Mouse (Mus musculus): ENCODE measurements around the gene Nhsl1. TPM values are rescaled to one million over a fixed set of nuclear protein-coding genes. Genes with fewer than 3 reads are reported as not detected.

Gene Nhsl1
- polyA plus RNA-seq, 1 experiment from 2014 or later = not detected

DNA sequence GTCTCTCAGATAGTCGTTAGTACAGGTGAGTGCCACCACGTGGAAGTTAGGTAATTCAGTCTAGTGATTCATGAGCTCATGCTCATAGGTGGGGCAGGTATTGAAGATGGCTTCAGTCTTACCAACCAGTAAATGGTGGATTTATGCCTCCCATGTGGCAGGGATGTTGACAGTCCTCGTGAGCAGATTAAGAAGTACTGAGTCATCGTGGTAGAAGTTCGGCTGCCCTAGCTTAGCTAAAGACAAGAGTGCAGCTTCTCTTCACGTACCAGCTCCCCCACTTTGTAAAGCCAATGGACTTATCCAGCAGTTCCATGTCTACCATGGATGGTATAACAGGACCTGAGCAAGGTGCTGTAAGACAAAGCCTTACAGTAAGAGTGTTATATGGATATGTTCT, 46.6 kb downstream of the Nhsl1 start:
- WGBS (ENCODE audit: missing documents) = 54% methylated on average over 6 of the region's 6 CpGs
- Histone ChIP-seq H3K27ac (no peak overlapping the region), H3K4me3 (ENCODE audit: inconsistent target) (no peak overlapping the region), H3K36me3 (ENCODE audit: inconsistent target) (no peaks in the 10 kb centered on the region), H3K79me2 (ENCODE audit: inconsistent target) (no peaks in the 10 kb centered on the region)

DNA sequence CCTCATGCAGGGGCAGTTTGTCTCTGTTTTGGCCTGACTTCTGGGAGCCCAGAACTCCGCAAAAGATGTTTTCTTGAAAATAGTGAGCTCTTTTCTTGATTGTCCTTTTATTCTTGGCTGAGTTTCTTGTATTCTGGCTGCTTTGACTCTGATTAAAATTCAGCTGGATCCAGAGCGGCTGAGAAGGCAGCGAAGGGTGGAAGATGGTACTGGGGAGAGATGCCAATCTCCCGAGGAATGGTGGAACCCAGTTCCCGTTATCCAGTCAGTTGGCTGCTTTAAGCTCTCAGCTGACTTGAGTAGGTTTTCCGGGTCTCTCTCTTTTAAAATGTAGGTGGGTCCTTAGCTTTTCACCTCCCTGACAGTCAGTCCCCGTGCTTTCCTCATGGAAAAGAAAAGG, 47.9 kb downstream of the Nhsl1 start:
- no peaks in the 10 kb centered on the region for H3K79me2 ChIP-seq (ENCODE audit: inconsistent target)
- 96% methylated on average over 7 of the region's 7 CpGs for WGBS (ENCODE audit: missing documents)
- no peak overlapping the region for H3K27ac ChIP-seq
- H3K36me3 ChIP-seq (ENCODE audit: inconsistent target) = no peaks in the 10 kb centered on the region
- no peak overlapping the region for H3K4me3 ChIP-seq (ENCODE audit: inconsistent target)

DNA sequence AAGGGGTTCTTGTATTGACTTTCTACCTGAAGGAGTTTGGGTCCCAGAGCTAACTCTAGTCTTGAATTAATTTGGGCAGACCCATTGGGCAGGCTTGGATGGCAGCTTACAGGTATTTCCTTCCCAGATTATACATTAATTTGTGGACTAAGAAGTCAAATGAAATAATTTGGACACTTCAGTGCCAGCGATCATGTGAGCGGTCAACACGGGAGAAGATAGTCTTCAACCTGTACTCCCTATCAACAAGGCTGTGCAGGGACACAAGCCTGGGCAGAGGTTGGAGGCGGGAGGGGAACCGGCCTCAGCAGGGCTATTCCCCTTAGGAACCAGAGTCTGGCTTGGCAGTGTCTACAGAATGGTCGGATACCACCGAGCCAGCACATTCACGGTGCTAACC, 49.3 kb downstream of the Nhsl1 start:
- Histone ChIP-seq H3K4me3 (ENCODE audit: inconsistent target) (no peak overlapping the region), H3K36me3 (ENCODE audit: inconsistent target) (no peaks in the 10 kb centered on the region), H3K79me2 (ENCODE audit: inconsistent target) (no peaks in the 10 kb centered on the region), H3K27ac (no peak overlapping the region)
- WGBS (ENCODE audit: missing documents) = 98% methylated on average over 8 of the region's 8 CpGs

DNA sequence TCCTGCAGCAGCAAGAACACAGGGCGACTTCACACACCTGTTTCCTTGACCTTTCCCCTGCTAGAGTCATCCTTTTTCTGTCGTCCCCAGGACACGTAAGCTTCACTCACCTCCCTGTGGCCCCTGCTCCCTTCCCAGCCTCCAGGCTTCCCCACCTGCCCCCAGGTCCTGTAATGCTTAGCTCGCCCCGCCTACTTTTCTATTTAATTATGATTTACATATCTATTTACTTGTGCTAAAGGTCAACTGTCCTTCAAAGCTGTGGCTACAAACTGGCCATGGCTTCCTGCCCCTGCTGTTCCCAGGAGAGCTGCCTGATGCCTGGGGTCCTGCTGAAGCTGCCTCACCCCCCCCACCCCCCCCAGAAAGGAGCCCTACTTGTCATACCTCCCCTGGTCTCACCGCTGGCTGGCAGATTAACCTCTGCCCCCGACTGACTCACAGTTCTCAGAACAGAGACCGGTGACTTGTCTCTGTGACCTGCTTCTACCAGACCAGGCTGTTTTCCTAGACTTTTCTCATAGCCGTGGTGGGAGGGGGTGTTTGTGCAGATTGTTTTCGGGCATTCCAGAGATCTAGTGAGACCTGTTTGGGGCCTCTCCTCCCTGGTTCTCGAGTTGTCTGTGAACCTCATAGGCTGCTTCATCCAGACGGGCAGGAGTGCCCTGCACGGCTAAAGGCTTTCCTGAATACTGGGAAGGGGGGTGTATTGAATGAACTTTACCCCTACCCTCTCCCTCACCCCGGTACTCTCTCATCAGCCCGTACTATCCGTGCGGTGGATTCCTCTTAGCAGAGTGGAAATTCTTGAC, 51.9 kb downstream of the Nhsl1 start:
- no peaks in the 10 kb centered on the region for H3K36me3 ChIP-seq (ENCODE audit: inconsistent target)
- WGBS (ENCODE audit: missing documents) = 87% methylated on average over 15 of the region's 17 CpGs
- no peak overlapping the region for H3K4me3 ChIP-seq (ENCODE audit: inconsistent target)
- H3K27ac ChIP-seq = no peak overlapping the region
- no peaks in the 10 kb centered on the region for H3K79me2 ChIP-seq (ENCODE audit: inconsistent target)

DNA sequence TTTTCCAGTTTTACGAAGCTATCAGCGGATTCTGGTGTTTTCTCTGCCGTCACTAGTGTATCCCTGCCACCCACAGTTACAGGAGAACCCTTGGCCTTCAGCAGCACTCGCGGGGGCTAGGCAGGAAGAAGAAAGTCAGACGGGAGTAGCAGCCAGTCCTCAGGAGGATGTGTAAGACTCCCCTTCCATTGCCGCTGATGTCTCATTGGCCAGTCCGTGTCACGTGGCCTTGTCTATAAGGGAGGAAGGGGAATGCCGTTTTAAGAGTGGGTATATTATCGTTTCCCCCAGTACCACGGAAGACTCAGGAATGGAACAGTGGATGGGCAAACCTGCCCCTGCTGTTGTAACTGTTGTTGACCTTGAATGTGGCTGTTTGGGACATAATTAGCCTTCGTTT, 53.1 kb downstream of the Nhsl1 start:
- WGBS (ENCODE audit: missing documents) = 83% methylated on average over 12 of the region's 13 CpGs

DNA sequence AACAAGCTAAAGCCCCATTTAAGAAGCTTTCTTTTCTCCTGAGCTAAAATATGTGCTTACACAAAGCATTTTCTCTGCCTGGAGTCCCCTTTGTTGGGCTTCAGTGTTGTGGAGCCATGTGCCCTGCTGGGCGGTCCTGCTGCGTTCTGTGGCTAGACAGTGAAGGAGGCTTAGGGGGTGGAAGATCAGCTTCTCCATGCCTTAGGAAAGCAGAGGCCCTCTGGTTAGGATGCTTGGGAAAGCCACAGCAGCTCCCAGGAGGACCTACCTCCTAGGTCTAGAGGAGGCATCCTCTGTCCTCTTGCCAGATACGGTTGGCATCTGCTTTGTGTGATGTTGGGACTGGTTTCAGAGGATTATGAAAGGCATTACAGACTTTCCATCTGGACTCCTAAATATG, 56.5 kb downstream of the Nhsl1 start:
- 100% methylated on average over 3 of the region's 3 CpGs for WGBS (ENCODE audit: missing documents)

More for the DNA sequence above, 53.1 kb downstream of the Nhsl1 start:
- Histone ChIP-seq H3K27ac (no peak overlapping the region), H3K79me2 (ENCODE audit: inconsistent target) (no peaks in the 10 kb centered on the region), H3K4me3 (ENCODE audit: inconsistent target) (no peak overlapping the region), H3K36me3 (ENCODE audit: inconsistent target) (no peaks in the 10 kb centered on the region)

GRCm38 (mm10) chr10:18384766-18385165, 66.0 kb downstream of the Nhsl1 start:
- H3K79me2 ChIP-seq (ENCODE audit: inconsistent target) = no peaks in the 10 kb centered on the region
- H3K36me3 ChIP-seq (ENCODE audit: inconsistent target) = no peaks in the 10 kb centered on the region
- 62% methylated on average over 2 of the region's 2 CpGs for WGBS (ENCODE audit: missing documents)
- no peak overlapping the region for H3K4me3 ChIP-seq (ENCODE audit: inconsistent target)
- H3K27ac ChIP-seq = no peak overlapping the region

More for the DNA sequence above, 56.5 kb downstream of the Nhsl1 start:
- H3K27ac ChIP-seq = no peak overlapping the region
- no peak overlapping the region for H3K4me3 ChIP-seq (ENCODE audit: inconsistent target)
- no peaks in the 10 kb centered on the region for H3K36me3 ChIP-seq (ENCODE audit: inconsistent target)
- H3K79me2 ChIP-seq (ENCODE audit: inconsistent target) = no peaks in the 10 kb centered on the region

DNA sequence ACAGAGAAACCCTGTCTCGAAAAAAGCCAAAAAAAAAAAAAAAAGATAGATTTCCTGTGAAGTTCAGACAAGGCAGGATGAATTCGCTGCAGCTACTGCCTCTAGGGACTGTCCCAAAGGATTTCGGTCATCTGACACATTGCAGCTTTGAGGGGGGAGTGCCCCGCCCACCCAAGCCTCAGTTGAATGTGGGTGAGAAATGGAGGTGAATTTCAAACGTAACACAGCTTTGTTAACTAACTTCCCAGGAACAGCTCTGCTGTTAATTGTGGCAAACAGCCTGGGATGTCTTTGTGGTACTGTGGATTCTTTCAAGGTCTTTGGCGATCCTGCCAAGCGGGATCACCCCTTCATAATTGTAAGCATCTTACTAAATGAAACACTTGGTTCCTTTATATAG, 67.4 kb downstream of the Nhsl1 start:
- Histone ChIP-seq H3K4me3 (ENCODE audit: inconsistent target) (no peak overlapping the region), H3K27ac (no peak overlapping the region), H3K79me2 (ENCODE audit: inconsistent target) (no peaks in the 10 kb centered on the region), H3K36me3 (ENCODE audit: inconsistent target) (no peaks in the 10 kb centered on the region)
- WGBS (ENCODE audit: missing documents) = 84% methylated on average over 7 of the region's 7 CpGs

- no peaks in the 10 kb centered on the region for H3K79me2 ChIP-seq (ENCODE audit: inconsistent target)
- no peak overlapping the region for H3K27ac ChIP-seq
- no peak overlapping the region for H3K4me3 ChIP-seq (ENCODE audit: inconsistent target)
- 67% methylated on average over 9 of the region's 10 CpGs for WGBS (ENCODE audit: missing documents)
- no peaks in the 10 kb centered on the region for H3K36me3 ChIP-seq (ENCODE audit: inconsistent target)
Observed at GRCm38 (mm10) chr10:18388784-18389575, 70.2 kb downstream of the Nhsl1 start.

DNA sequence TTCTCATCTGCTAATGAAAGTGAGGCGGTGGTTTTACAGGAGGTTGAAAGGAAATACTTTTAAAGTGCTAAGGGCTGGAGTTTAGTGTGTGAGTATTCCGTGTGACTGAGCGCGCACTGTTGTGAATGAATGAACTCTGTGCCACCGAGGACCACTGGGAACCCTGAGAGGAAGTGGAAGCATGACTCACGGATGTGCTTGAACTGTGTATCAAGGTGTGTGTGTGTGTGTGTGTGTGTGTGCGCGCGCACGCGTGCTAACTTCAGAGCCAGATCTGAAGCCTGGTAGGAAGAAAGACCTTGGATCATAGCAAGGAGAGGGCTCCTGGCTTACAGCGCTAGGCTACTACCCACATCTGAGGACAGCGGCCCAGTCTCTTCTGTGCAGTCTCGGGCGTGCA, 71.2 kb downstream of the Nhsl1 start:
- no peaks in the 10 kb centered on the region for H3K36me3 ChIP-seq (ENCODE audit: inconsistent target)
- WGBS (ENCODE audit: missing documents) = 75% methylated on average over 13 of the region's 15 CpGs
- H3K27ac ChIP-seq = no peak overlapping the region
- H3K4me3 ChIP-seq (ENCODE audit: inconsistent target) = no peak overlapping the region
- H3K79me2 ChIP-seq (ENCODE audit: inconsistent target) = no peaks in the 10 kb centered on the region

- no peaks in the 10 kb centered on the region for H3K79me2 ChIP-seq (ENCODE audit: inconsistent target)
- no peak overlapping the region for H3K27ac ChIP-seq
- no peak overlapping the region for H3K4me3 ChIP-seq (ENCODE audit: inconsistent target)
- H3K36me3 ChIP-seq (ENCODE audit: inconsistent target) = no peaks in the 10 kb centered on the region
- 44% methylated on average over 5 of the region's 5 CpGs for WGBS (ENCODE audit: missing documents)
Observed at GRCm38 (mm10) chr10:18391608-18392007, 72.8 kb downstream of the Nhsl1 start.

- H3K36me3 ChIP-seq (ENCODE audit: inconsistent target) = no peaks in the 10 kb centered on the region
- H3K27ac ChIP-seq = no peak overlapping the region
- 51% methylated on average over 6 of the region's 6 CpGs for WGBS (ENCODE audit: missing documents)
- H3K79me2 ChIP-seq (ENCODE audit: inconsistent target) = no peaks in the 10 kb centered on the region
- no peak overlapping the region for H3K4me3 ChIP-seq (ENCODE audit: inconsistent target)
Observed at GRCm38 (mm10) chr10:18392268-18392667, 73.5 kb downstream of the Nhsl1 start.

- WGBS (ENCODE audit: missing documents) = 63% methylated on average over 3 of the region's 3 CpGs
- no peak overlapping the region for H3K4me3 ChIP-seq (ENCODE audit: inconsistent target)
Observed at GRCm38 (mm10) chr10:18393740-18394139, 75.0 kb downstream of the Nhsl1 start.

DNA sequence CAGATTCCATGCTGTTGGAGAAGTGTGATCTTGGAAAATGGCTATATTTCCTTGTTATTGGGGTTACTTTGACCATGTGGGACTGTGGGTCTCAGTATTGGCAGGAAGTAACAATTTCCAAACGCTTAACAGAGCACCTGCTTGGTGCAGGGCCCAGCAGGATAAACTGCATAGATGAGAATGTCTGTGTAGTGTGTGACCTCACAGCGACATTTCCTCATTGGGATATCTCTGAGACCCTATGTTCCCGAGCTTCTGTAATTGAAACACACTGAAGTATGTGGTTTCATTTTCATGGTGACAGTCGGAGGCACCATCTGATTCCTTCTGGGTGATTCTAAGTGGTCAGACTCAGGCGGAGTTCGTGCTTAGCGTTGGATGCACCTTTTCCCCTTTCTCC, 75.5 kb downstream of the Nhsl1 start:
- Histone ChIP-seq H3K36me3 (ENCODE audit: inconsistent target) (no peaks in the 10 kb centered on the region), H3K4me3 (ENCODE audit: inconsistent target) (no peak overlapping the region), H3K27ac (no peak overlapping the region), H3K79me2 (ENCODE audit: inconsistent target) (no peaks in the 10 kb centered on the region)
- 73% methylated on average over 6 of the region's 7 CpGs for WGBS (ENCODE audit: missing documents)

More at GRCm38 (mm10) chr10:18393740-18394139, 75.0 kb downstream of the Nhsl1 start:
- no peaks in the 10 kb centered on the region for H3K36me3 ChIP-seq (ENCODE audit: inconsistent target)
- H3K27ac ChIP-seq = no peak overlapping the region
- no peaks in the 10 kb centered on the region for H3K79me2 ChIP-seq (ENCODE audit: inconsistent target)

- Histone ChIP-seq H3K27ac (no peak overlapping the region), H3K4me3 (ENCODE audit: inconsistent target) (no peak overlapping the region), H3K79me2 (ENCODE audit: inconsistent target) (no peaks in the 10 kb centered on the region), H3K36me3 (ENCODE audit: inconsistent target) (no peaks in the 10 kb centered on the region)
- WGBS (ENCODE audit: missing documents) = 77% methylated on average over 7 of the region's 7 CpGs
Observed at GRCm38 (mm10) chr10:18400089-18400644, 81.4 kb downstream of the Nhsl1 start.
